Mouse (Mus musculus): ENCODE measurements around the gene Galnt2.

DNA sequence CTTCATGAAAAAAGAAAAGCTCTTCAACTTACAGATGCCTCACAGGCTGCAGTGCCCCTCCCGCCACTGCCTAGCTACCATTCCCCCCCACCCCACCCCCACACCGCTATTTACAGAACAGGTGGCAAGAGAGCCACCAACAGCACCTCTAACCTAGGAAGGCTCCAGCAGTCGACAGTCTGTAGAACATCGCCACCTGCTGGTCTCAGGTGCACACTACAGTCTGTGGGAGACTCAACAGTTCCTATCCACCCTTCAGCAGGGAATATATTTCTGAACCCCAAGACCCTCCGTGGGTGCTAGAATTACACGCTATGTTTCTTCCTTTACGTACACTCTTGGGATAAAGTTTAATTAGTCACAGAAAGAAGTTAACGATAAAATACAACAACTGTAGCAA is 137.0 kb downstream of the Galnt2 start:
- TF ChIP-seq CTCF (IDR thresholded peaks at IDR 0.05; ENCODE audit: insufficient read depth, low read length) (peak; percentile 96), POLR2A (IDR thresholded peaks at IDR 0.05; ENCODE audit: borderline replicate concordance, extremely low read depth, low read depth, low read length) (no peak)
